In the genomic region with DNA sequence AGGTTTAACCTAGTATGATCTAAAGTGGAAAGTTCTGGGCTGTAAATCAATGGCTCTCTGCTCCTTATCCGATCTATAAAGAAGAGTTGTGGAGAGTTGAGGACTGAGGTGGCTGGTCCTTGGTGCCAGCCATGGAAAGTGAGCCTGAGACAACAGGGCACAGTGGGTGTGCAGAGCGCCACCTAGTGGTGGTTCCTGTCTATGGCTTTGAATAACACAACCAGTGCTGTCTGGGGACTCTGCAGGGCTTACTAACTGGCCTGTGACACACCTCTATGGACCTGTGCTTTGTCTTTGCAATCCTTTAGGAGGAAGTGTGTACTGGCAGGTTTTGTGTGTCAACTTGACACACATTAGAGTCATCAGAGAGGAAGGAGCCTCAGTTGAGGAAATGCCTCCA, we compare ENCODE assay signal across 8 mouse cellular contexts. TPM values are rescaled to one million over a fixed set of nuclear protein-coding genes. Genes with fewer than 3 reads are reported as not detected.
DNase-seq lines count a peak whose midpoint lies in the region; ATAC-seq lines count a peak whose summit lies in the region.

No protein-coding gene starts in this region.

- ATAC-seq in liver, embryonic 16.5 days (ENCODE audit: low read depth) = peak; percentile 47

- 22% methylated on average over 2 of the region's 2 CpGs for WGBS in liver, embryonic 16.5 days (ENCODE audit: insufficient replicate concordance)

- H3K4me3 ChIP-seq in liver, embryonic 16.5 days (ENCODE audit: low read depth, low read length) = no peak overlapping the region

- no peaks in the 10 kb centered on the region for H3K4me1 ChIP-seq in liver, embryonic 16.5 days (ENCODE audit: control insufficient read depth, low read depth, low read length)

- peaks cover 3% of the 10 kb centered on the region for H3K36me3 ChIP-seq in liver, embryonic 16.5 days (ENCODE audit: control insufficient read depth, insufficient read depth)

- H3K4me2 ChIP-seq in liver, embryonic 16.5 days (ENCODE audit: low read depth, low read length) = no peak overlapping the region

- no peak overlapping the region for H3K9ac ChIP-seq in liver, embryonic 16.5 days (ENCODE audit: low read depth, low read length)

- no peak overlapping the region for H3K27ac ChIP-seq in liver, embryonic 16.5 days (ENCODE audit: low read length)

- no peaks in the 10 kb centered on the region for H3K27me3 ChIP-seq in liver, embryonic 16.5 days (ENCODE audit: control insufficient read depth, insufficient read depth, low read depth, low read length)

- H3K9me3 ChIP-seq in liver, embryonic 16.5 days (replicated peaks; ENCODE audit: control insufficient read depth, low read length) = no peaks in the 10 kb centered on the region

- peak; percentile 75 to 77 for DNase-seq in B cell, adult 2 months
- peak; percentile 84 for DNase-seq in ZHBTc4 (ENCODE audit: low read depth, low spot score)
- DNase-seq in cerebellum, postnatal 36 days = peak; percentile 66 to 74
- DNase-seq in gastrocnemius, postnatal 4 days (ENCODE audit: low spot score in 2 of 2) = peak; percentile 52 to 70
- DNase-seq in kidney, postnatal 10 days = peak; percentile 86
- peak; percentile 86 for DNase-seq in retina, embryonic 14.5 days (ENCODE audit: low spot score)
- peak; percentile 84 for DNase-seq in thymus, postnatal 4 days

RNA-seq across cellular contexts. Expression of gene Dnmbp, which starts 19.2 kb away (rescaled TPM):
- total RNA-seq in gastrocnemius, postnatal 4 days (2021) = 10 to 100 TPM; 18.8 to 20.4 TPM
- 2.8 and 3.2 TPM in 2 replicates for polyA plus RNA-seq in liver, embryonic 16.5 days (2015; fragmentation: Nextera tagmentation; extraction: Ambion mirVana)

RNA-seq across cellular contexts. Expression of gene Cpn1, which starts 27.2 kb away (rescaled TPM):
- total RNA-seq in gastrocnemius, postnatal 4 days (2021) = under 1 TPM in 1 of 2 experiments, not detected in 1; 0.39 TPM
- polyA plus RNA-seq in liver, embryonic 16.5 days (2015; fragmentation: Nextera tagmentation; extraction: Ambion mirVana) = 97.2 and 112 TPM in 2 replicates
